8 mouse cellular contexts compared by ENCODE assay signal in genomic region chr13:46501800-46502389, GRCm38 (mm10). TPM values are rescaled to one million over a fixed set of nuclear protein-coding genes. Genes with fewer than 3 reads are reported as not detected.
DNase-seq lines count a peak whose midpoint lies in the region; ATAC-seq and TF ChIP-seq lines count a peak whose summit lies in the region.

TSS of gene Cap2 (plus strand) at chr13:46501848.

- peak within 1 kb of the TSS; percentile 74 to 86 for H3K4me3 ChIP-seq in MEL (ENCODE audit: control insufficient read depth in 1 of 2, insufficient read depth in 1 of 2, low read depth in 2 of 2, low read length in 2 of 2)
- H3K4me3 ChIP-seq in hindbrain, embryonic 10.5 days, result peak within 1 kb of the TSS; percentile 61
- peak within 1 kb of the TSS; percentile 45 for H3K4me3 ChIP-seq in lung, postnatal 0 days (ENCODE audit: low read depth, low read length)

- no peaks in the 10 kb centered on the region for H3K9me3 ChIP-seq in MEL (replicated peaks; ENCODE audit: insufficient read depth, low read length)
- 0 out of 2 replicates have a peak, but pooled peaks cover 4% of the 10 kb centered on the region for H3K9me3 ChIP-seq in hindbrain, embryonic 10.5 days
- H3K9me3 ChIP-seq in lung, postnatal 0 days (ENCODE audit: low read length), result no peaks in the 10 kb centered on the region

- TF ChIP-seq RAD21 in MEL (IDR thresholded peaks at IDR 0.05; ENCODE audit: low read depth, low read length), result no peak

- ATAC-seq in lung, postnatal 0 days, result peak; percentile 93

- peak within 1 kb of the TSS; percentile 33 for H3K27ac ChIP-seq in MEL (ENCODE audit: control insufficient read depth, low read depth, low read length)
- H3K27ac ChIP-seq in hindbrain, embryonic 10.5 days, result peak within 1 kb of the TSS; percentile 84
- H3K27ac ChIP-seq in lung, postnatal 0 days (ENCODE audit: low read length), result no peak within 1 kb of the TSS

- under 1% methylated on average over 42 of the region's 42 CpGs for WGBS in hindbrain, embryonic 10.5 days
- under 1% methylated on average over 35 of the region's 42 CpGs for WGBS in lung, postnatal 0 days

- H3K79me2 ChIP-seq in MEL (ENCODE audit: control insufficient read depth, insufficient read depth, low read length, poor library complexity), result peaks cover 1% of the 10 kb centered on the region; the same call in 1 of the 2 replicates

- TF ChIP-seq POLR2A in MEL (IDR thresholded peaks at IDR 0.05; ENCODE audit: control insufficient read depth in 1 of 2, insufficient read depth in 1 of 2, low read depth in 1 of 2, low read length in 2 of 2, poor library complexity in 1 of 2), result no peak; a peak in 1 of 4 replicates

- TF ChIP-seq CTCF in MEL (IDR thresholded peaks at IDR 0.05 in 2 of 3, conservative IDR thresholded peaks at IDR 0.05 in 1 of 3; ENCODE audit: control insufficient read depth in 1 of 3, insufficient read depth in 1 of 3, low read depth in 2 of 3, low read length in 3 of 3, poor library complexity in 1 of 3, severe bottlenecking in 1 of 3), result no peak
- TF ChIP-seq CTCF in lung, postnatal 0 days (IDR thresholded peaks at IDR 0.05), result peak; percentile 18; the same call in 1 of the 2 replicates

- H3K36me3 ChIP-seq in MEL (ENCODE audit: control insufficient read depth in 1 of 2, insufficient read depth in 2 of 2, low read length in 2 of 2), result peaks cover 0 to 10% of the 10 kb centered on the region in 2 experiments; a peak in 1 of 4 replicates
- H3K36me3 ChIP-seq in hindbrain, embryonic 10.5 days, result no peaks in the 10 kb centered on the region
- no peaks in the 10 kb centered on the region for H3K36me3 ChIP-seq in lung, postnatal 0 days (ENCODE audit: insufficient read depth, low read length)

- peak; percentile 79 for DNase-seq in MEL (ENCODE audit: low read depth, low spot score)
- peak; percentile 87 for DNase-seq in cerebellum, adult 9-10 months
- peak; percentile 62 to 72 for DNase-seq in frontal cortex, postnatal 14 days (ENCODE audit: low spot score in 2 of 2)
- peak; percentile 75 for DNase-seq in hindbrain, embryonic 10.5 days (ENCODE audit: low spot score)
- peak; percentile 67 to 68 for DNase-seq in layer of hippocampus, postnatal 25 days (ENCODE audit: extremely low spot score in 1 of 2, low spot score in 1 of 2)
- DNase-seq in lung, postnatal 0 days (ENCODE audit: low spot score), result peak; percentile 66
- peak; percentile 38 for DNase-seq in ovary, postnatal 14 days (ENCODE audit: low spot score)
- peak; percentile 77 for DNase-seq in thymus, postnatal 0 days (ENCODE audit: low spot score)

- H3K27me3 ChIP-seq in MEL (ENCODE audit: control insufficient read depth in 1 of 2, insufficient read depth in 2 of 2, low read length in 2 of 2), result no peaks in the 10 kb centered on the region
- H3K27me3 ChIP-seq in hindbrain, embryonic 10.5 days (ENCODE audit: insufficient read depth, poor library complexity, severe bottlenecking), result peaks cover 5% of the 10 kb centered on the region
- no peaks in the 10 kb centered on the region for H3K27me3 ChIP-seq in lung, postnatal 0 days (replicated peaks; ENCODE audit: insufficient read depth, low read length)

- peaks cover 0 to 4% of the 10 kb centered on the region in 2 experiments; a peak in 3 of 4 replicates for H3K4me1 ChIP-seq in MEL (ENCODE audit: control insufficient read depth in 1 of 2, insufficient read depth in 2 of 2, low read length in 2 of 2)
- H3K4me1 ChIP-seq in hindbrain, embryonic 10.5 days (replicated peaks), result peaks cover 13% of the 10 kb centered on the region
- no peaks in the 10 kb centered on the region for H3K4me1 ChIP-seq in lung, postnatal 0 days (ENCODE audit: insufficient read depth, low read depth, low read length)

- H3K9ac ChIP-seq in MEL (ENCODE audit: control insufficient read depth, low read depth, low read length, poor library complexity, severe bottlenecking), result peak within 1 kb of the TSS; percentile 80
- no peak within 1 kb of the TSS for H3K9ac ChIP-seq in lung, postnatal 0 days (replicated peaks; ENCODE audit: low read depth)

- H3K4me2 ChIP-seq in lung, postnatal 0 days (replicated peaks; ENCODE audit: low read depth, low read length), result peak within 1 kb of the TSS; percentile 78

- peak; percentile 50 to 72; a peak in 3 of 4 replicates for TF ChIP-seq EP300 in MEL (IDR thresholded peaks at IDR 0.05; ENCODE audit: low read depth in 1 of 2, low read length in 2 of 2)
- TF ChIP-seq EP300 in lung, postnatal 0 days (IDR thresholded peaks at IDR 0.05), result no peak

TF ChIP-seq in MEL, 35 proteins besides CTCF, POLR2A, EP300 and RAD21:
- TF ChIP-seq HCFC1 (IDR thresholded peaks at IDR 0.05; ENCODE audit: low read depth, low read length) (0 out of 2 replicates have a peak, but pooled peaks have one; percentile 44), POLR2AphosphoS2 (IDR thresholded peaks at IDR 0.05; ENCODE audit: low read length) (no peak), TBP (IDR thresholded peaks at IDR 0.05; ENCODE audit: low read depth, low read length) (no peak), NELFE (IDR thresholded peaks at IDR 0.05; ENCODE audit: low read depth, low read length) (no peak), UBTF (IDR thresholded peaks at IDR 0.05; ENCODE audit: borderline replicate concordance, insufficient read depth, low read depth, low read length) (0 out of 2 replicates have a peak, but pooled peaks have one; percentile 49), GABPA (IDR thresholded peaks at IDR 0.05; ENCODE audit: low read depth, low read length) (no peak), TAL1 (IDR thresholded peaks at IDR 0.05; ENCODE audit: low read length) (peak; percentile 67), MXI1 (IDR thresholded peaks at IDR 0.05; ENCODE audit: low read depth, low read length) (peak; percentile 34; the same call in 1 of the 2 replicates), E2F4 (IDR thresholded peaks at IDR 0.05; ENCODE audit: borderline replicate concordance, low read depth, low read length) (no peak), TCF12 (IDR thresholded peaks at IDR 0.05; ENCODE audit: low read depth, low read length) (peak; percentile 68), MEF2A (IDR thresholded peaks at IDR 0.05; ENCODE audit: extremely low read depth, insufficient replicate concordance, low read depth, low read length, poor library complexity, severe bottlenecking) (no peak), ETS1 (IDR thresholded peaks at IDR 0.05; ENCODE audit: low read depth, low read length) (peak; percentile 64), SIN3A (IDR thresholded peaks at IDR 0.05; ENCODE audit: low read length) (peak; percentile 71), ELF1 (IDR thresholded peaks at IDR 0.05; ENCODE audit: low read depth, low read length) (peak; percentile 37; the same call in 1 of the 2 replicates), MAZ (IDR thresholded peaks at IDR 0.05; ENCODE audit: low read depth, low read length) (peak; percentile 94)

RNA-seq across cellular contexts. Expression of gene Cap2, which starts in this region (rescaled TPM):
- total RNA-seq in MEL (2012; rRNA removed), result 14.1 and 14.8 TPM in 2 replicates
- 100 to 1,000 TPM in 1 of 2 experiments, 10 to 100 TPM in 1; 22.3 to 120 TPM for polyA plus RNA-seq in MEL (2012; ENCODE audit: insufficient read depth in 1 of 2, insufficient read length in 2 of 2, low read depth in 1 of 2, low replicate concordance in 2 of 2, missing spikeins in 1 of 2)
- polyA plus RNA-seq in hindbrain, embryonic 10.5 days (2016; fragmentation: Nextera tagmentation; extraction: Ambion mirVana), result 5.1 and 5.9 TPM in 2 replicates
- total RNA-seq in layer of hippocampus, postnatal 25 days (2021), result 100 to 1,000 TPM; 208 to 213 TPM
- 5.3 and 5.8 TPM in 2 replicates for polyA plus RNA-seq in lung, postnatal 0 days (2015; fragmentation: Nextera tagmentation; extraction: Ambion mirVana)
- 2.5 and 2.9 TPM in 2 replicates for polyA plus RNA-seq in thymus, postnatal 0 days (2015; fragmentation: Nextera tagmentation; extraction: Ambion mirVana)

Comparison
In these comparisons a context has a peak if more than half of its experiments do, and no peak if none do; other contexts are left out.
1. RNA of gene Cap2 (total RNA-seq): 208 to 213 TPM in layer of hippocampus, postnatal 25 days; 14.1 to 14.8 TPM in MEL; every median in the first group is over 10 times any median in the second.
2. Peak in every context shown above with its lines, with median percentiles within 50 percentile points of each other: DNase-seq and H3K4me3 ChIP-seq.